Mouse (Mus musculus) gastrocnemius, postnatal 14 days (tissue): ENCODE measurements around the gene Iqce. TPM values are rescaled to one million over a fixed set of nuclear protein-coding genes. Genes with fewer than 3 reads are reported as not detected.

Experiments
- DNase-seq: peaks from one replicate; pipeline ENCODE4 v3.0.0; 2021; ENCODE audit warnings: mixed read lengths
- intact Hi-C: fragments of 180-260 bp; cut with DNase I; formaldehyde crosslinking; loops from one replicate; pipeline ENCODE4 v1.15.1; 2025; ENCODE audit warnings: low total_unique reads
- total RNA-seq, 2 experiments: library from RNA; stranded (reverse); gene quantifications; 2 replicates each; pipeline ENCODE4 v1.2.3; 2021

Gene Iqce
- total RNA-seq, 2 experiments from 2014 or later: 4.4 to 5.1 TPM

DNA sequence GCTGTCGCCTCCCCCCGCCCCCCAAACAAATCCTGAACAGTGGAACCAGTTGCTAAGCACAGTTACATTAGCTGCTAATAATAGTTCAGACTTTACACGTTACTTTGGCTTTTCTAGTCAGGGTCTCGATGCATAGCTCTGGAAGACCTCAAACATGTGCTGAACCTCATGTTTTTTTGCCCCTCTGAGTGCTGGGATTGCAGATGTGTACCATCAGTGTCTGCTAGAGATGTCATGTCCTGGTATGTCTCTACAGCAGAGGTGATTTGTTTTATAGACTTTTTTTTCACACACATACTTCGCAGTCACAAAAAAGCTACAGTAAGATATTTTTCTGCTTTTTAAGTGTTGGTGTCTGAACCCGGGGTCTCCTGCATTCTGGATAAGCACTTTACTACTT, 30.1 kb downstream of the Iqce start:
- intact Hi-C loops: no loop called here
- no peak for DNase-seq

DNA sequence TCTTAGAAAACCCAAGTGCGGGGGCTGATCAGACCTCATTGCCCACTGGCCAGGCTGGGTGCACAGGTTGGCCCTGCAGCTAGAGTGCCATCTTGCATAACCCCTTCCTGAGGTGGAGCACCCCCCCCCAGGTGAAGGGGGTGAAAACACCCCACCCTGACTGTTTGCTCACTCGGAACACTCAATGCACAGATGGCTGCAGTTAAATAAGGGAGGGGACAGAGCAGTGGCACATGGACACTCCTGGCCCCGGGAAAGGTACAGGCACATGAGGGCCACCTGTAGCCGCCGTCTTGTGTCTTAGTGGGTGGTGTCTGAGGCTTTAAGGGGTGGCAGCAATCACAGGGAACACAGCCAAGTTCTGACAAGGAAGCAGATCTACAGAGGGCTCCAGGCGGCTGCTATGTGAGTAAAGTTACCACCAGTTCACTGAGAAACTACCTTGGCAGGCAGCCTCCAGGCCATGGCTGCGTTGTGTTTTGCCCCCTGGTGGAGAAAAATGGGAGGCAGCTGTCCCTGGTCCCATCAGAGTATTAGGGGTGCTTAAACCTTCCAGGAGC, 38.5 kb downstream of the Iqce start:
- intact Hi-C loops: loop anchor here (5.0 kb wide), 2 partner anchors 41 to 126 kb away; no protein-coding TSS in a partner anchor
- DNase-seq: peak; percentile 65

DNA sequence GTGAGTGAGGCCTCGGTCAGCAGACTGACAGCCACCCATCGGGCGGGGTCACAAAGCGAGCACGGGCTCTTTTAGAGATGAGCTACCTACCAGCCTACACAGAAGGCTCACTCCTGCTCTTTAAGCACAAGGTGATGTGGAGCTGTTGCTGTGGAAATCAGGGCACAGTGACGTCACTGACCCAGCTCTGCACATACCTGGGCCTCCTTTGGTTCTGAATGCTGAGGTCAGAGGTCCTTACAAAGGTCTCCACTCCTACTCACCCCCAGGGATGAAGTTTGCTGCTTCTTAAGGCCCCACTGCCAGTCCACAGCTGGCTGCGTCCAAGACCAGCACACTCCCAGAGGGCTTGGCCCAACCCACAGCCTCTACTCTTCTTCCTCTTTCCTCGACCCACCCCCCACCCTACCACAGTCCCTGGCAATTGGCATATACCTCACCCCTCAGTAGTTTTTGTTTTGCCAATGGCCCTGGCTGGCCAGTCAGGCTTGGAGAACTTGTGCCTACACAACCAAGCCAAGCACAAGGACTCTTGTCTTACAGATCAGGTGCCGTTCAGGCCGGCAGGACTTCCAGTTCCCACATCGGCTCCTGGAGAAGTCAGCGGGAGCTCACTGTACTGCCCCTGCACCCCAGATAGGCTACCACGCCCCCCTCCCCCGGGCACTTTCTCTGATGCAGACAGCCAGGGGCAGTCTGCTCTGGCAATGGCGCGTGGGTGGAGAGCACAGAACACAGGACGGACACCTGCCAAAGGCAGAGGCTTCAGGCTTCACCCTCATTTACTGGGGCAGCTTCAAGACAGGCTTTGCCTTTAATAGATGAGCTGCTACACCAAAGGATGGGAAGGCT, 39.2 kb downstream of the Iqce start:
- DNase-seq: no peak
- intact Hi-C loops: loop anchor here (5.0 kb wide), 2 partner anchors 41 to 126 kb away; no protein-coding TSS in a partner anchor

DNA sequence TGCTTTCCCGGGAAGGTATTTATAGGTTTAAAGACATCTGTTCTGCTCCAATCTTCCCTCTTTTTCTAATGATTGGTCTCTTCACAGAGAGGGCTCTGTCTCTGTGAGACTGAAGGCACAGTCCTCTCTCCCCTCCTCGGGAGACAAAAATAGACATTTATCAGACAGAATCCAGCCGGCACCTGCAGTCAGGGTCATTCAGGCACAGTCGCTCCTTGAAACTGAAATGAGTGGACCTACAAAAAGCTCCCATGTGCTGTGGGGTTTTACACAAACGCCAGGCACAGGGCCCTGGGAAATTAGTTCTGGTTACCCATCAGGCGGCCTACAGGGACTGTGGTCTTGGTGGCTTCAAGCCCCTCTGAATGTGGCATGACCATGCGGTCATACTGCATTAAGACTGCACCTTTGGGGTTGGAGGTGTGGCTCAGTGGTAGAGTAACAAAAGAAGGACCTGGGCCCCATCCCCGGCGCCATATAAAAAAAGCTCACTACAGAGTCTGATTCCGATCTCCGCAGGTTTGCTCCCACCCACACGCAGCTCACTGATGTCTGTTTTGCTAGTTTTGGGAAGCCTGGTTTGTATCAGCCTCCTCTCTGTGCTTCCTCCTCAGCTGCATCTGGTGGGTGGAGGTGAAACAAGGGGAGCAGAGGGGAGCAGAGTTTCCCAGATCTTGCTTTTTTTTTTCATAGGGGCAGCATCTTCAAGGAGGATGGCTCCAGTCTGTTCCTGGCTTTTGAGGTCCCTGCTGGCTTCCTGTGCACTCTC, 40.1 kb downstream of the Iqce start:
- no peak for DNase-seq
- intact Hi-C loops: loop anchor here (5.0 kb wide), 2 partner anchors 40 to 125 kb away; no protein-coding TSS in a partner anchor

DNA sequence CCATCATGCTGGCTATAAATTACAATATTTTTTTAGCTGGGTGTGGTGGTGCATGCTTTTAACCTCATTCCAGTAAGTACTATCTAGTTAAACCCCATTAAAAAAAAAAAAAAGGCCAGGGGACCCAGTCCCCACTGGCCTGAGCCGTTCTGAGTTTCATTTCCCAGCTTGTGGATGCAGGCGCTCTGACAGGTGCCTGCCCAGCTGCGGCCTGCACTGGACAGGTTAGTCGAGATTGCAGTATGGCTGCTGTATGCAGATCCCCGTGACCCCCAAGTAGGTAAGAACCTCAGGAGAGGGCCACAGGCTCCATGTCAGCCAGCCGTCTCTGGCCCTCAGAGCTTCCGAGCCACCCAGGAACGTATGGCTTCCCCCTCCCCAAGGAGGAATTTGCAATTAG, 40.8 kb downstream of the Iqce start:
- no peak for DNase-seq
- intact Hi-C loops: loop anchor here (5.0 kb wide), 2 partner anchors 39 to 124 kb away; no protein-coding TSS in a partner anchor

DNA sequence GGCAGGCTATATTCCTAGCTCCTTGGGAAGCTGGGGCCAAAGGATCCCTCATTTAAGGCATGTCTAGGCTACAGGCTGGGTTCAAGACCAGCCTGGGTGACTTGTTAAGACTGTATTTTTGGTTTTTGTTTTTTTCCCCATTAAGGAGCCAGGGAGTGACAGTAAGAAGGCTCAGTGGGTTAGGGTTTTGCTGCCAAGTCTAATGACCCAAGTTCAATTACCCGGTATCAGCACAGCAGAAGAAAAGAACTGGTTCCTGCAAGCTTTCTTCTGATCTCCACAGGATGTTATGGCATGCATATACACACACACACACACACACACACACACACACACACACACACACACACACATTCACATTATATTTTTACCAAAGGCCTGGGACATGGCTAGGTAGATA, 41.8 kb downstream of the Iqce start:
- intact Hi-C loops: loop anchor here (5.0 kb wide), 2 partner anchors 38 to 123 kb away; no protein-coding TSS in a partner anchor

DNA sequence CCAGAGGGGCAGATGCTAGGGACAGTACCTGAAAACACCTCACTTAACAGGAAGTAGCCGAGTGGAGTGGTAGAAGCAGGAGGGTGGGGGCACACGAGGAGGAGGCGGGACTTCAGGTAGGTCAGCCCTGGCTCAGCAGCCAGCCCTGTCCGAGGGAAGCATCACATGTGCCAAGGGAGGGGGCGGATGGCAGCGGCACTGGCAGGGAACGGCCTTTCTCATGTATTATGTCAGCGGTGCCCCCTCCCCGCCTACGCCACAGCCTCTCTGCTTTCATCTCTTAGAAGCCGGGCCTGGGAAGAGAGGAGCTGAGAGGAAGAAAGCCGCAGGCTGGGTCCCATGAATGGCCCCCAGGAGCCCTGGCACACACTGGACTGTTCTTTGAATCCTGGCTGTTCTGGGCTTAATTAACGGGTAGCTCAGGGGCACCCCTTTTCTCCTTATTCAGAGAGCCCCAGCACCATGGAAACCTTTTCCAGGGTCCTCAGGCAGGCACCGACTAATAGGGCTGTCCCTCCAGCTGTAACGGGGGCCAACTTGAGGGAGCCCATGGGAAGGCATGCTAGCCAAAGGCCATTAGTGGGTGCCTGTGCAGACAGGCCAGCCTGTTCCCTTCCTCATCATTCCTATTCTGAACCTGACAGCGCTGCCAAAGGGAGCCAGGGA, 42.4 kb downstream of the Iqce start:
- intact Hi-C loops: loop anchor here (5.0 kb wide), 2 partner anchors 37 to 122 kb away; no protein-coding TSS in a partner anchor
- no peak for DNase-seq

More for the DNA sequence above, 41.8 kb downstream of the Iqce start:
- no peak for DNase-seq

DNA sequence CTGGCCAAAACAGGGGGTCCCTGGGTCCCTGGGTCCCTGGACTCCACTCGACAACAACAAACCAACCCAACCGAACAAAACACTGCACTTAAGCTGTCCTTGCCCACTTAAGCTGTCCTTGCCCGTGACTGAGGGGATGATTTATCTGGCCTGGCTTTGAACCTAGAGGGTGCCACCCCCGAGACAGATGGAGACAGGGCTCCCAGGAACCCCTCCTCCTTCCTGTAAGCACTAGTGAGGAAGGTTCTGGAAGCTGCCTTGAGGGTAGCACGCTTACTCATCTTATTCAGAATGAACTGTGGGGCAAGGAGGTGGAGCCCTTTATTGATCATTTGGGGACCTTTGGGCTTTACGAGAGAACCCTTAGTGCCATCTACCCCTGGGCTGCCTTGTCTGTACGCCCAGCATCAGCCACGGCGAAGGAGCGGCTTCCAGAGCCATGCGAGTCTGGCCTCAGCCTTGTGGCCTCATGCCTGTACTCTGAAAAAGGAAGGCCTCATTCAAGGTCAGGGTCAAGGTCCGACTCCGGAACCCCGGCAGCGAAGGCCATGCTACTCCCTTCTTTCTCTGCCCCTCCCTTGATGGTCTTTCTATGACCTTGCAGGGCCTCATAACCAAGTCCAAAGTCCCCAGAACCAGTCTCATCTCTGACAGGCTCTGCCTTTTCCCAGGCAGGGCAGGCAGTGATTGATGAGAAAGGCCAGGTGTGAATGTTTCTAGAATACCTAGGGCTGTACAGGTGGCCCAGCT, 47.9 kb downstream of the Iqce start:
- no peak for DNase-seq
- intact Hi-C loops: no loop called here

DNA sequence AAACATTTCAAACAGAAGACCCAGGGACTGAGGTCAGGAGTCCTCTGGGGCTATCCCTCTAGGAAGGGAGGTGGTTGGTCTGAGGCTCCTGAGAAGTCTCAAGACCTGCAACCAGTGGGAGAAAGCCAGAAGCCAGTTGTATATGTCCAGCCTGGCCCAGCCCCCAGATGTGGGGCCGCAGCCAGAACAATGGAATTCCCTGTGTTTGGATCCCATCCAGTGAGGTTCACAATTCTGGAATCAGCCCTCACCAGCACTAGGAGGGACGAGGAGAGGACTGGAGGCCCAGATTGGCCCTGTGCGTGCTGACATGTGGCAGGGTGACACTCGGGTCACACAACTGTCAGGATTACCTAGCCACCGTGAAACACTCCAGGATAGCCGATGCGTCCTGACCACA, 49.6 kb downstream of the Iqce start:
- intact Hi-C loops: no loop called here
- DNase-seq: no peak

DNA sequence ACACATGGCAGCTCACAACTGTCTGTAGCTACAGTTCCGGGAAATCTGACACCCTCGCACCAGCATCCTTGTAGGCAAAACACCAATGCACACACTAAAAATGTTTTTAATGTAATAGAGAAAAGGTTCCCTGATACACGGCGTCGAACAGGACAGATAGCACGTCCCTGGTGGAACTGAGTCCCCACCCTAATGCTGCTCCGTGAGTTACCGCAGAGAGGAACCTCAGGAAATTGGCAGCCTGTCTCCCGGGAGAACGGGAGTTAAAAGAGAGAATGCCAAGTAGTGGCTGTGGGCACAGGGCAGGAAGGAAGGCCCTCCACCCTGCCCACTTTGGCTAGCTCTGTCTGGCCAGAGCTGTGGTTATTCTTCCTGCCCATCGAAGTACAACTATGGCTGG, 50.9 kb downstream of the Iqce start:
- intact Hi-C loops: no loop called here
- no peak for DNase-seq

DNA sequence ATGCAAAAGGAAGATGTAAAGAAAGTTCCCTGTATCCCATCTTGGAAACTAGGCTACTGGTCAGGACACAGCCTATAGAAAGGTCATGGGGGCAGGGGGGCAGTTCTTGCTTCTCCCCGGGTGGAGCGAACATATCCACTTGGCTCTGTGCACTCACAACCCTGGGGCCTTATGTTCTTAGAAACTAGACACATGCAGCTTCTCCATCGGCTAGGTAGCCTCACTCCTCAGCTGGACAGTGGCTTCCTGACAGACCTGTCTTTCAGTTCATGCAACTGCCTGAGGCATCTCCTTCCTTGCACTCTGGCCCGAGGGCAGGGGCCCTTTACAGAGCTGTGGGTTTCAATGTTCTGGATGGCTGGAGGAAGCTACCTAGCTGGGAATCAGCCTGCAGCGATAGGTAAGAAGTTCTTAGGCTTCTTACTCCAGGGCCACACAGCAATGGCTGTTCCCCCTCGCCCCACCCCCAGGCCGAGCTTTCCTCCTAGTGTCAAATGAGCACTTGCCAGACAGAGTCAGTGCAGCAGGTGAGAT, 52.2 kb downstream of the Iqce start:
- DNase-seq: no peak
- intact Hi-C loops: no loop called here

DNA sequence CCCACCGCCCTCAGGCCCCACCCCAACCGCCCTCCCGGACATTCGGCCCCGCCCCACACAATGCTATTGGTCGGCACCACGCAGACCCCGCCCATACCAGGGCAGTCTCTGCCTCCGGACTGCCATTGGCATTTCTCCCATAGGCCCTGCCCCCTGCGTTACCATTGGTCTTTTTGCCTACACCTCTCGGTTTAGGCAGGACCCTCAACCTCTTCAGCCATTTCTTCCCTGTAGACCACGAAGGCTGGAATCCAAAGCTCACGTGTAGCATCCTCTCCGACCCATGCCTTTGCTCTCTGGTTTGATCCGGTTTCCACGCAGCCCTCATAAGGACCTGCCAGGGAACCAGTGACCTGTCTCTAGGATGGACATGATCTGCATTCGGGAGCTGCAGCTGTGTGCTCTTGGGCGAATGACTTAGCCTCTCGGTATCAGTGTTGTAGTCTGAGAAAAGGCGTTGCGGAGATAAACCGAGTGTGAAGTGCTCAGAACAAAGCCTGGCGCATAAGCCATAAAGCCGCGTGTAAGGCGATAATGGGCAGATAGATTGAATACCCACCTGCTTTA, 53.0 kb downstream of the Iqce start:
- intact Hi-C loops: no loop called here
- peak; percentile 99 for DNase-seq

DNA sequence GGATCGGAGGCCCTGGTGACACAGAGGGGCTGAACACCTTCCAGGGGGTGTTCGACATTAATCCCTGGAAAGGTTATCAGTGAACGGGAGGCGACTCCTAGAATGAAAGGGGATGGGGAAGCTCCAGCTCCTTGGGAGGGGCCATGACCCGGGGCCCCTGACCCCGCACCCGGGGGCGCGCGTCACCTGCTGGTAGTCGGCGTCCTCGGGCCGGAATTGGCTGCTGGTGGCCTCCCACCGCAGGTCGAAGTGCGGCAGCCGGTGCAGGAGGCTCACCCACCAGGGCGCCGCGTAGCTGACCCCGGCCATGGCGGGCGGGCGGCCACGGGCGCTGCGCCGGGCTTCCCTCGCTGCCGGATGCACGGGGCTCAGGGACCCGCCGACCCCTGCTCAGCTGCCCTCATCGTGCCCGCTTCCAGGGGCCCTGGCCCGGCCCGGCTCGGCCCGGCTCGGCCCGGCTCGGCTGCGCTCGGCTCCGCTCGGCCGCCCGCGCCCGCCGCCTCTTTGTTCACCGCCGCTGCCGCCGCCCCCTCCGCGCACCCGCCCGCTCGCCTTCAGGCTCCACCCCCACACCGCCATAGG, 53.6 kb downstream of the Iqce start, which contains the start of gene Ttyh3:
Ttyh3 (minus strand) TSS at position 513 of the 582 bp plus-strand sequence.
- DNase-seq: no peak

DNA sequence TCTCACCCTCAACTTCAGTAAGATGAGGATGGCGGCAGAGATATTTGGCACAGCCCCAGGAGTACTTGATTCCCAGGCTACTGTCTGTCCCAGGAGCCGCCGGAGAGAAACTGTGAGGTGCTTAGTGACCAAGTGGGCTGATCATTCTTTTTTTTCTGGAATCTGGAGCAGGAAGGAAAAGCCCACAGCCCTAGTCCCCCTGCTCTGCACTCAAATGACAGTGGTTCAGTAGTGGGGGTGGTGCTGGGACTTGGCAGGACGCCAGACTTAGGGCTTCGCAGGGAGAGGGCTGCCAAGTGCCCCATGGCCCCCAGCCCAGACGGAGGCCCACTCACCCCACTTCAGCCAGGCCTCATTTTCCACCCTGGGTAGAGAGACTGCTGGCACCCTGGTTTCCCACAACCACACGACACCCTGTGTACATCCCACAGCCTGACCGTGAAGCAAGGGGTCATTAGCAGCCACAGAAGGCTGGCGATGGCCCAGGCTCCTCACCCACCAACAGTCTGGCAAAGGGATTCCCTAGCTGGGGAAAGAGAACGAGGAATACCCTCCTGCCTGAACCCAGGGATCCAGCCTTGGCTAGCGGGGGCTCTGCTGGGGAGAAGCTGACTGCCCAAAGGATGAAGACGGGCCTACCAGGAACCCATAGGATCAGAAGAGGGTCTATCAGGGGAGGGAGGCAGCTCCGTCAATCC, 54.2 kb downstream of the Iqce start:
- intact Hi-C loops: no loop called here
- peak; percentile 43 for DNase-seq

More for the DNA sequence above, 53.6 kb downstream of the Iqce start, which contains the start of gene Ttyh3:
- intact Hi-C loops: no loop called here

DNA sequence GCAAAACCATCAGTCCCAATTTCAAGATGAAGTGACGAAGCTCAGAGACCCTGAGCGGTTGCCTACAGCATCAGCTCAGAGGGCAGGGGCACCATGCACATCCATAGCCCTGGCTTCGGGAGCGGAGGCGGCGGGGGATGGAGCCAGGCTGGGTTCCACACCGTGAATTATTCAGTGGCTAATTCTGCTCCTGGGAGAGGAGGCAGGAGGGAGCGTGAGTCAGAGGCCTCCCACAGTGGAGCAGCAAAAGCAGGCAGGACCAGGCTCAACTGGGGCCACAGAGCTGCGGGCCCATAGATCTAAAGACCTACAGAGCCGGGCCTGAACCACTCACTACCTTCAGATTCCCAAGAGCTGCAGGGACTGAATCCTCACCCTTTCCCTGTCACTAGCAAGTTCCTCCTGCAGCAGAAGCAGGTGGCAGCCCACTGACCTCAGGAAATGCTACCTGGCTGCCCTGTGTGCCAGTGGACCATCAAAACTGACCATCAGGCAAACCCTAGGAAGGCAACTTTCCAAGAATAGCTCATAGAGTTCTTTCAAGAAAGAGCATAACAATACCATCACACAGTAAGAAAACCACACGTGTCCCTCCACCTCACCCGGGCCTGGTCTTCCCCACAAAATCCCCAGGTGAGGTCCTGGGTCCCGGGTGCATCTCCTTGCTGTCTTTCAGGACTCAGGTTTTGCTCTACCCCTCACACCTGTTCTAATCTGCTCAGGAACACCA, 55.0 kb downstream of the Iqce start:
- intact Hi-C loops: no loop called here
- no peak for DNase-seq

DNA sequence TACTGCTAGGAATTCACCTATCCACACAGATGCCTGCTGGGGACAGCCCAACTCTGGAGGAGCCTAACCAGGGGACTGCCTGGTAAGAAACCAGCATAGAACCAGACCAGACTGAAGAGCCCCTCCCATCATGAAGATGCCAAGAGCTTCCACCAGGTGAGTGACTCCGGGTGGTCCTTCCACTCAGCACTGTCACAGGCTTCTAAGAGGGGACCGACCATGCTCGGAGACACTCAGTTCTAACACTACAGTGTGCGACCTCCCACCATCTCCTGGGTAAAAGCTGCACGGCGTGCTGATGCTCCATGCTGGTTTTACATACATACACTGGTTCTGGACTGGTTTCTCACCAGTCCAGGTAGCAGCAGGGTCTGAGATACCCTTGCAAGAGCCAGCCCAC, 56.0 kb downstream of the Iqce start:
- intact Hi-C loops: no loop called here
- DNase-seq: no peak

DNA sequence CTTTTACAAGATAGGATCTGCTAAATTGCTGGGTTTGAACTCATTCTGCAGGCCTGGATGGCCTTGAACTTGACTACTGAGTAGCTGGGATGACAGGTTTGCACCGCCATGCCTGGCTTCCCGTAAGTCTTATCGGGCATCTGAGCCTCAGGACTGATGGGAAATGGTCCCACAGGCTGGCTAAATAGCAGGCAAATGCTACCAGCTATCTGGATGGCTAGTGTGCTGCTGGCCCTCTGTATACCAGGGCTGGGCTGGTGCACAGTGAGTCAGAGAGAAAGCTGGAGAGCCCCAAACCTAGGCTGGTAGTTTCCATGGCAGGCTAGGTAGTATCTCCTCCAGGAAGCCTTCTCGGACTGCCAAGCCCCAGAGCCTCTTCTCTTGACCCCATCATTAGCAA, 56.7 kb downstream of the Iqce start:
- intact Hi-C loops: no loop called here
- no peak for DNase-seq
